Mouse (Mus musculus): ENCODE data around the gene Slc45a1. TPM values are rescaled to one million over a fixed set of nuclear protein-coding genes. Genes with fewer than 3 reads are reported as not detected.

The Slc45a1 gene
- polyA plus RNA-seq, 2 experiments: 0.14 to 0.36 TPM

DNA sequence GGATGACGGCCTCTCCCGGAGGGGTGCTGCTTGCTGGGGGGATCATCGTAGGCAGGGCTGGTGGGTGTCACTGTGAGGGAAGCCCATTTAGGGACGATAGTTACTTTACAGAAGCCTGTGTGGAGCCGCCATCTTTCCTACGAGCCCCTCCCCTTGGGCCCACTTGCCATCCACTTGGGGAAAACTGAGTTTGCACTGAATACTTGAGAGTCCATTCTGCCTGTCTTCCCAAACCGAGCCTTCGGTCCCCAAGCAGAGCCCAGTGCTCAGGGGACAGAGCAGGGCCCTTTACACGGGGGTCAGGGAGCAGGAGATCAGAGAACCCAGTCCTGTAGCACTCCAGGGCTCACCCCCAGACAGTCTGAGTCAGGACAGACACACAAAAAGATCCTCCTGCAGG lies 7.7 kb downstream of the Slc45a1 start:
- Histone ChIP-seq H3K4me2 (replicated peaks; ENCODE audit: low read depth, low read length, severe bottlenecking) (no peak overlapping the region), H3K9ac (ENCODE audit: low read depth, low read length, severe bottlenecking) (no peak overlapping the region), H3K27ac (replicated peaks; ENCODE audit: low read depth, low read length) (no peak overlapping the region), H3K9me3 (ENCODE audit: control insufficient read depth, low read length) (no peaks in the 10 kb centered on the region), H3K4me1 (ENCODE audit: control insufficient read depth, insufficient read depth, low read length) (no peaks in the 10 kb centered on the region), H3K4me3 (replicated peaks; ENCODE audit: low read length) (no peak overlapping the region), H3K36me3 (ENCODE audit: control insufficient read depth, insufficient read depth, low read length) (no peaks in the 10 kb centered on the region), H3K27me3 (ENCODE audit: control insufficient read depth, insufficient read depth, low read length) (no peaks in the 10 kb centered on the region)
- 89% methylated on average over 9 of the region's 9 CpGs for WGBS
- ATAC-seq (ENCODE audit: low FRiP score, low read depth) (no peak), DNase-seq (ENCODE audit: low spot score) (no peak)
- no peak for TF ChIP-seq POLR2A (IDR thresholded peaks at IDR 0.05; ENCODE audit: borderline replicate concordance, extremely low read depth, insufficient read depth, insufficient read length)

DNA sequence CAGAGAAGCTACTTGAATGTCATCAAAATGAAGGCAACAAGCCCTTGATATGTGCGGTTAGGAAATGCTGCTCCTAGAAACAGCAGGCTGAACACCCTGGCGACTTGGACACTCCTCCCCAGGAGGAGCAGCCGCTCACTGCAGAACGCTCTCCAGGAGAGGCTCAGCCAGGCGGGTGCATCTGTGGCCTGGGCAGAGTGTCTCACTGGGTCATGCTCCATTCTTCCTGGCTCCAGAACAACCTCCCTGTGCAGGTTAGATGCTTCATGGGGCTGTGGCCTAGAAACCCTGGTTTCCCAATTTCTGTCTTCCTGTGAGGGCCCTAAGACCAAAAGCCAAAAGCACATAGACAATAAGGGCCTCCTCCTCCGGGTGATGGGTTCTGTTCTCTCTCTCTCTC lies 15.3 kb downstream of the Slc45a1 start:
- H3K4me2 ChIP-seq (replicated peaks; ENCODE audit: low read depth, low read length, severe bottlenecking): no peak overlapping the region
- H3K9ac ChIP-seq (ENCODE audit: low read depth, low read length, severe bottlenecking): no peak overlapping the region
- no peaks in the 10 kb centered on the region for H3K36me3 ChIP-seq (ENCODE audit: control insufficient read depth, insufficient read depth, low read length)
- H3K9me3 ChIP-seq (ENCODE audit: control insufficient read depth, low read length): no peaks in the 10 kb centered on the region
- H3K27ac ChIP-seq (replicated peaks; ENCODE audit: low read depth, low read length): no peak overlapping the region
- no peaks in the 10 kb centered on the region for H3K4me1 ChIP-seq (ENCODE audit: control insufficient read depth, insufficient read depth, low read length)
- TF ChIP-seq POLR2A (IDR thresholded peaks at IDR 0.05; ENCODE audit: borderline replicate concordance, extremely low read depth, insufficient read depth, insufficient read length): no peak
- no peak for ATAC-seq (ENCODE audit: low FRiP score, low read depth)
- no peak overlapping the region for H3K4me3 ChIP-seq (replicated peaks; ENCODE audit: low read length)
- no peaks in the 10 kb centered on the region for H3K27me3 ChIP-seq (ENCODE audit: control insufficient read depth, insufficient read depth, low read length)
- 84% methylated on average over 6 of the region's 6 CpGs for WGBS
- DNase-seq (ENCODE audit: low spot score): no peak

DNA sequence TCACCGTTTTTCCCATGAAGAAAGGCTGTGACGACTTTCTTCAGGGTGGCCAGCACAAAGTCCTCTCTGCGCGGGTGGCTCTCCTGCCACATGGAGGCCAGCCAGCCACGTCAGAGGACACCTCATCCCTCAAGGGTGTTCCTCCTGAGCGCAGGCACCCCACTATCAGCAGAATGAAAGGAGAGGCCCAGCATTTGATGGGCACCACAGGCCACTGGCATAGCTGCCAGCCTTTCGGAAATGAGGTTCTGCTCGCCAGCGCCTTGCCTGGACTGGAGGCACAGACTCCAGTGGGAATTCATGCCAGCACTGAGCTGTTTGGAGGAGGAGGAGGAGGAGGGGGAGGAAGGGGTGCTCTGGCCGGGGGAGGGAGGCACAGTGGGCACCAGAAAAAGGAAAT lies 16.4 kb downstream of the Slc45a1 start:
- no peak for TF ChIP-seq POLR2A (IDR thresholded peaks at IDR 0.05; ENCODE audit: borderline replicate concordance, extremely low read depth, insufficient read depth, insufficient read length)
- H3K9me3 ChIP-seq (ENCODE audit: control insufficient read depth, low read length): no peaks in the 10 kb centered on the region
- 86% methylated on average over 10 of the region's 10 CpGs for WGBS

DNA sequence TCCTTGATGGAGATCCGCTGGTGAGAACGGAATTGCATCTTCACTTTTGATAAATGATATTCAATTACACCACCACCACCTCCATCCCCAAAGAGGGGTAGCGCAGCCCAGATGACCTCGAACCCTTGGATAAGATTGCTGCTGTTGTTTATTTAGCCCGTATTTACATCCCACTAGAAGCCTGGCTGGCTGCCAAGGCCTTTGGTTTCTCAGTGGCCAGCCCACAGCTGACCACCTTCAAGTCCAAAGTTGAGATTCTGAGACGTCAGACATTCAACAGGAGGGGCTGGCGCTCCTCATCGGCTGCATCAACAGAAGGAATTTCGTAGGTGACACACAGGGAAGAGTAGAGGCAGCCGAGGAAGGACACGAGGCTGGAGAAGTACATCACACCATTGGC lies 22.7 kb downstream of the Slc45a1 start:
- H3K9me3 ChIP-seq (ENCODE audit: control insufficient read depth, low read length): no peaks in the 10 kb centered on the region
- no peak overlapping the region for H3K4me3 ChIP-seq (replicated peaks; ENCODE audit: low read length)
- no peaks in the 10 kb centered on the region for H3K4me1 ChIP-seq (ENCODE audit: control insufficient read depth, insufficient read depth, low read length)
- no peak for ATAC-seq (ENCODE audit: low FRiP score, low read depth)
- 86% methylated on average over 11 of the region's 11 CpGs for WGBS
- no peak overlapping the region for H3K4me2 ChIP-seq (replicated peaks; ENCODE audit: low read depth, low read length, severe bottlenecking)
- H3K27me3 ChIP-seq (ENCODE audit: control insufficient read depth, insufficient read depth, low read length): no peaks in the 10 kb centered on the region
- TF ChIP-seq POLR2A (IDR thresholded peaks at IDR 0.05; ENCODE audit: borderline replicate concordance, extremely low read depth, insufficient read depth, insufficient read length): no peak
- DNase-seq (ENCODE audit: low spot score): no peak
- no peaks in the 10 kb centered on the region for H3K36me3 ChIP-seq (ENCODE audit: control insufficient read depth, insufficient read depth, low read length)
- H3K27ac ChIP-seq (replicated peaks; ENCODE audit: low read depth, low read length): no peak overlapping the region
- H3K9ac ChIP-seq (ENCODE audit: low read depth, low read length, severe bottlenecking): no peak overlapping the region

More for the DNA sequence above, 16.4 kb downstream of the Slc45a1 start:
- DNase-seq (ENCODE audit: low spot score) (no peak), ATAC-seq (ENCODE audit: low FRiP score, low read depth) (no peak)
- Histone ChIP-seq H3K36me3 (ENCODE audit: control insufficient read depth, insufficient read depth, low read length) (no peaks in the 10 kb centered on the region), H3K4me3 (replicated peaks; ENCODE audit: low read length) (no peak overlapping the region), H3K4me2 (replicated peaks; ENCODE audit: low read depth, low read length, severe bottlenecking) (no peak overlapping the region), H3K9ac (ENCODE audit: low read depth, low read length, severe bottlenecking) (no peak overlapping the region), H3K27ac (replicated peaks; ENCODE audit: low read depth, low read length) (no peak overlapping the region), H3K4me1 (ENCODE audit: control insufficient read depth, insufficient read depth, low read length) (no peaks in the 10 kb centered on the region), H3K27me3 (ENCODE audit: control insufficient read depth, insufficient read depth, low read length) (no peaks in the 10 kb centered on the region)

DNA sequence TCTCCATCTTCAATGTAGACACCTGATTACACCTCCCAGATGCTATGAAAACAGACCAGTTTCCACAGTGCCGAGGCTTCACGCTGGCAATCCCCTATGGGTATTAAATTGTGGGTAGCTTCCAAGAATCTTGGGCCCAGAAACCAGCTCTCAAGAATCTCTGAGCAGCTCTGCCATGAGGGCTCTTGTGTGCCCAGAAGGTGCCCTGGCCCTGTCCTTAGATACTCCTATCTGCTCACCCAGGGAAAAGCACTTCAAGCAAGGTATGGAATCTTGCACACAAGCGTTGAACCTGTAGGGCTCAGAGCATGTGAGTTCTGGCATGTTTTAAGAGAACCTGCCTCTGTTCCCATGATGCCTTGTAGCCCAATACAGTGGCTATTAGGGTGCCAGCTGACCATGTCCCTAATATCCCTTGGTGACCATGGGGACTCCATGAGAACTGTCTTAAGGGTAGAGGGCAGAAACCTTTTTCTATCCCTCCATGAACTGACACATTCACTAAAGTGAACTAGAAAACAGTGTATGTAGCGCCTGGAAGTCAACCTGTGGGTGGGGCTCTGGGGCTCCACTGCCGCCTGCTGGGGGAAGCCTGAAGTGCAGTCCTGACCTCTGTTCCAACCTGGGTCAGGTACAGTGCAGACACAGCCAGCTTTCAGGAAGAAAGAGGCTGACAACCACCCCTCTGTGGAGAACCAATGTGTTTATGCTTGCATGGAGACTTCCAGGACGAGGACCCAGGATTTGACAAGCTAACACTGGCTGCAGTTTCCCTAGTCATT lies 25.8 kb downstream of the Slc45a1 start:
- H3K4me3 ChIP-seq (replicated peaks; ENCODE audit: low read length): no peak overlapping the region
- H3K4me1 ChIP-seq (ENCODE audit: control insufficient read depth, insufficient read depth, low read length): no peaks in the 10 kb centered on the region
- H3K36me3 ChIP-seq (ENCODE audit: control insufficient read depth, insufficient read depth, low read length): peaks cover 18% of the 10 kb centered on the region
- DNase-seq (ENCODE audit: low spot score) (peak; percentile 20), ATAC-seq (ENCODE audit: low FRiP score, low read depth) (0 out of 2 replicates have a peak, but pooled peaks have one; percentile 32)
- no peak for TF ChIP-seq POLR2A (IDR thresholded peaks at IDR 0.05; ENCODE audit: borderline replicate concordance, extremely low read depth, insufficient read depth, insufficient read length)
- no peaks in the 10 kb centered on the region for H3K9me3 ChIP-seq (ENCODE audit: control insufficient read depth, low read length)
- no peak overlapping the region for H3K27ac ChIP-seq (replicated peaks; ENCODE audit: low read depth, low read length)
- 30% methylated on average over 6 of the region's 6 CpGs for WGBS
- H3K4me2 ChIP-seq (replicated peaks; ENCODE audit: low read depth, low read length, severe bottlenecking): no peak overlapping the region
- H3K27me3 ChIP-seq (ENCODE audit: control insufficient read depth, insufficient read depth, low read length): no peaks in the 10 kb centered on the region
- H3K9ac ChIP-seq (ENCODE audit: low read depth, low read length, severe bottlenecking): no peak overlapping the region
